Mouse (Mus musculus) activated CD4-positive, CD25-positive, alpha-beta regulatory T cell, adult 4 months (primary cell): Measurements from ENCODE around the gene E330017A01Rik. TPM values are rescaled to one million over a fixed set of nuclear protein-coding genes. Genes with fewer than 3 reads are reported as not detected.

Experiments
- polyA plus RNA-seq, 2 experiments: library from polyadenylated mRNA; unstranded; fragments of 100-300 nt; shearing (Covaris generic); gene quantifications; one replicate each; pipeline ENCODE4 v1.2.1; 2017

E330017A01Rik gene
- polyA plus RNA-seq, 2 experiments from 2014 or later, result not detected

Other genes starting within 250 kb of the E330017A01Rik start
- gene Dcbld2, start 230.3 kb downstream of the E330017A01Rik start, polyA plus RNA-seq, result under 1 TPM; 0.24 to 0.32 TPM
- gene St3gal6, start 114.5 kb downstream of the E330017A01Rik start, polyA plus RNA-seq, result 1 to 10 TPM; 4.6 to 7.4 TPM
- not detected for gene Gm813, start 21.8 kb downstream of the E330017A01Rik start, polyA plus RNA-seq
- 10 to 100 TPM; 34.0 to 37.2 TPM for gene Cpox, start 31.6 kb upstream of the E330017A01Rik start, polyA plus RNA-seq
- 10 to 100 TPM; 22.6 to 23.4 TPM for gene Gpr15, start 80.3 kb upstream of the E330017A01Rik start, polyA plus RNA-seq
- gene Cldnd1, start 89.2 kb upstream of the E330017A01Rik start, polyA plus RNA-seq, result 100 to 1,000 TPM; 229 to 255 TPM
- gene Olfr172, start 124.4 kb upstream of the E330017A01Rik start, polyA plus RNA-seq, result under 1 TPM in 1 of 2 experiments, not detected in 1; 0.19 TPM
- gene Olfr173, start 161.5 kb upstream of the E330017A01Rik start, polyA plus RNA-seq, result 1 to 10 TPM in 1 of 2 experiments, under 1 TPM in 1; 0.75 to 1.2 TPM
- gene Olfr175-ps1, start 188.0 kb upstream of the E330017A01Rik start, polyA plus RNA-seq, result not detected
- not detected for gene Olfr177, start 236.0 kb upstream of the E330017A01Rik start, polyA plus RNA-seq